Mouse (Mus musculus) MEL (cell line): ENCODE measurements around the gene Tbc1d17.

ENCODE experiments used
- CTCF ChIP-seq, 3 experiments: IDR thresholded peaks in 2 of 3; conservative IDR thresholded peaks in 1 of 3; 2 replicates each; pipeline ENCODE4 v1.5.1; 2011 to 2012; ENCODE audit warnings: low read length in 3 of 3, low read depth in 2 of 3, mild to moderate bottlenecking in 2 of 3, improper control_type of control experiment in 1 of 3, inconsistent platforms in 1 of 3, mixed read lengths in 1 of 3, moderate library complexity in 1 of 3; ENCODE audit not compliant: control insufficient read depth in 1 of 3, insufficient read depth in 1 of 3, poor library complexity in 1 of 3, severe bottlenecking in 1 of 3
- NRF1 ChIP-seq: IDR thresholded peaks from 2 replicates; pipeline ENCODE4 v1.6.1; 2014; ENCODE audit warnings: low read depth, mild to moderate bottlenecking, inconsistent platforms, low read length, improper control_type of control experiment, moderate library complexity; ENCODE audit not compliant: poor library complexity, insufficient read depth, severe bottlenecking
- POLR2AphosphoS2 ChIP-seq: IDR thresholded peaks from 2 replicates; pipeline ENCODE4 v1.6.1; 2011; ENCODE audit warnings: low read length, improper control_type of control experiment
- TCF12 ChIP-seq: IDR thresholded peaks from 2 replicates; pipeline ENCODE4 v1.6.1; 2014; ENCODE audit warnings: low read depth, mild to moderate bottlenecking, inconsistent platforms, low read length, improper control_type of control experiment, moderate library complexity

DNA sequence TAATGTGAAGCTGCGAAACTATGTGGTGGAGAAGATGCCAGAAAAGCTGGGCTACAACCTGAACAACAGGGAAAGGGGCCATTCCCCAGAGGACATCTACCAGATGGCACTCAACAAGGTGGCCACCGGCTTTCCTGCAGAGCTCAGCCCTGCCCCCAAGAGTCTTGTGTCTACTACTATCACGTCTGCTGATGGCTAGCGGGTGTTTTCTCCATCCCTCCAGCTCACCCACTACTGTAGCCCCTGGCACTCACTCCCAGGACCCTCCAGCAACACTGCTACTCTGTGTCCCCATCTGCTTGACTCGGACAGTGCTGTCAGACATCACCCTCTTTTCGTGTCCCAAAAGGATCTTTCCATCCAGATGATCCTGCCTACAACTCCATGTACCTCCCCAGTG is 10.8 kb downstream of the Tbc1d17 start:
- TF ChIP-seq NRF1 (no peak), TCF12 (no peak), CTCF (IDR thresholded peaks at IDR 0.05 in 2 of 3, conservative IDR thresholded peaks at IDR 0.05 in 1 of 3; ENCODE audit: control insufficient read depth in 1 of 3, insufficient read depth in 1 of 3, low read depth in 2 of 3, low read length in 3 of 3, poor library complexity in 1 of 3, severe bottlenecking in 1 of 3) (no peak), POLR2AphosphoS2 (no peak)
